Mouse (Mus musculus) neural tube, embryonic 11.5 days (tissue): ENCODE data around the gene D930007J09Rik. TPM values are rescaled to one million over a fixed set of nuclear protein-coding genes. Genes with fewer than 3 reads are reported as not detected.

Experiments
- ATAC-seq: fragments of 200-750 bp; cut with Nextera tagmentation; 2 replicates; pipeline ENCODE4 v1.8.0; 2017; ENCODE audit warnings: moderate number of reproducible peaks, mild to moderate bottlenecking, moderate TSS enrichment, moderate library complexity; ENCODE audit not compliant: insufficient read depth, low FRiP score, low TSS enrichment
- DNase-seq: peaks from one replicate; pipeline ENCODE4 v3.0.0-alpha.2; 2015; ENCODE audit warnings: low spot score
- H3K27ac ChIP-seq: fragments of 300-500 bp; sonication (generic); 2 replicates; pipeline ENCODE4 v1.5.1; 2014; ENCODE audit warnings: low read depth, mild to moderate bottlenecking, low read length
- H3K27me3 ChIP-seq: fragments of 300-500 bp; sonication (generic); 2 replicates; pipeline ENCODE4 v1.6.1; 2014; ENCODE audit warnings: mild to moderate bottlenecking, low read length, mixed read lengths; ENCODE audit not compliant: control insufficient read depth, insufficient read depth
- H3K36me3 ChIP-seq: fragments of 300-500 bp; sonication (generic); 2 replicates; pipeline ENCODE4 v1.6.1; 2014; ENCODE audit warnings: mild to moderate bottlenecking, low read length, moderate library complexity, mixed read lengths; ENCODE audit not compliant: control insufficient read depth, insufficient read depth
- H3K4me1 ChIP-seq: fragments of 300-500 bp; sonication (generic); 2 replicates; pipeline ENCODE4 v1.6.1; 2014; ENCODE audit warnings: low read length, mixed read lengths; ENCODE audit not compliant: control insufficient read depth, insufficient read depth
- H3K4me2 ChIP-seq: fragments of 300-500 bp; sonication (generic); 2 replicates; pipeline ENCODE4 v1.6.1; 2014; ENCODE audit warnings: low read depth, mild to moderate bottlenecking, moderate library complexity
- H3K4me3 ChIP-seq: fragments of 300-500 bp; sonication (generic); 2 replicates; pipeline ENCODE4 v1.5.1; 2014; ENCODE audit warnings: low read depth, low read length
- H3K9ac ChIP-seq: fragments of 300-500 bp; sonication (generic); 2 replicates; pipeline ENCODE4 v1.6.1; 2014; ENCODE audit warnings: mild to moderate bottlenecking, low read length
- H3K9me3 ChIP-seq: fragments of 300-500 bp; sonication (generic); 2 replicates; pipeline ENCODE4 v1.6.1; 2016; ENCODE audit warnings: low read length; ENCODE audit not compliant: control insufficient read depth
- WGBS: fragments of 180-500 bp; shearing (Covaris S2); extraction: QIAGEN DNeasy Blood & Tissue Kit; methylation state at CpG from one replicate; pipeline ENCODE4 v1.1.7; 2014; 5-methylcytosine and 5-hydroxymethylcytosine counted together
- polyA plus RNA-seq: library from polyadenylated mRNA; unstranded; fragments of >200 nt; fragmentation: Nextera tagmentation; extraction: Ambion mirVana; gene quantifications from 2 replicates; pipeline ENCODE4 v1.2.1, GENCODE M21; 2014

The D930007J09Rik gene
- polyA plus RNA-seq, 1 experiment from 2014 or later: not detected

- Histone ChIP-seq H3K4me3 (no peak overlapping the region), H3K9me3 (no peaks in the 10 kb centered on the region), H3K4me2 (no peak overlapping the region), H3K9ac (no peak overlapping the region), H3K4me1 (no peaks in the 10 kb centered on the region), H3K36me3 (no peaks in the 10 kb centered on the region), H3K27me3 (no peaks in the 10 kb centered on the region), H3K27ac (no peak overlapping the region)
- ATAC-seq (no peak), DNase-seq (no peak)
- 65% methylated on average over 1 of the region's 1 CpGs for WGBS
Observed at GRCm38 (mm10) chr13:32839314-32839713, 36.7 kb upstream of the D930007J09Rik start.

- no peak for ATAC-seq
- DNase-seq: no peak
- Histone ChIP-seq H3K9ac (no peak overlapping the region), H3K4me3 (no peak overlapping the region), H3K27me3 (no peaks in the 10 kb centered on the region), H3K9me3 (no peaks in the 10 kb centered on the region), H3K4me2 (no peak overlapping the region), H3K4me1 (no peaks in the 10 kb centered on the region), H3K27ac (no peak overlapping the region), H3K36me3 (no peaks in the 10 kb centered on the region)
- WGBS: 91% methylated on average over 5 of the region's 5 CpGs
Observed at GRCm38 (mm10) chr13:32834513-32834912, 31.9 kb upstream of the D930007J09Rik start.

GRCm38 (mm10) chr13:32833237-32833636 is 30.6 kb upstream of the D930007J09Rik start:
- Histone ChIP-seq H3K27me3 (no peaks in the 10 kb centered on the region), H3K4me2 (no peak overlapping the region), H3K4me1 (no peaks in the 10 kb centered on the region), H3K36me3 (no peaks in the 10 kb centered on the region), H3K9me3 (no peaks in the 10 kb centered on the region), H3K9ac (no peak overlapping the region), H3K4me3 (no peak overlapping the region), H3K27ac (no peak overlapping the region)
- no peak for ATAC-seq
- DNase-seq: no peak
- 77% methylated on average over 6 of the region's 6 CpGs for WGBS

- H3K4me1 ChIP-seq: no peaks in the 10 kb centered on the region
- H3K27ac ChIP-seq: no peak overlapping the region
- H3K27me3 ChIP-seq: no peaks in the 10 kb centered on the region
- no peak overlapping the region for H3K4me3 ChIP-seq
- WGBS: 74% methylated on average over 3 of the region's 3 CpGs
- ATAC-seq (no peak), DNase-seq (no peak)
- H3K36me3 ChIP-seq: no peaks in the 10 kb centered on the region
- no peak overlapping the region for H3K9ac ChIP-seq
- H3K9me3 ChIP-seq: no peaks in the 10 kb centered on the region
- H3K4me2 ChIP-seq: no peak overlapping the region
Observed at GRCm38 (mm10) chr13:32832776-32833175, 30.1 kb upstream of the D930007J09Rik start.

- WGBS: 81% methylated on average over 3 of the region's 3 CpGs
- Histone ChIP-seq H3K4me2 (no peak overlapping the region), H3K4me1 (no peaks in the 10 kb centered on the region), H3K27me3 (no peaks in the 10 kb centered on the region), H3K9me3 (no peaks in the 10 kb centered on the region), H3K27ac (no peak overlapping the region), H3K36me3 (no peaks in the 10 kb centered on the region), H3K9ac (no peak overlapping the region), H3K4me3 (no peak overlapping the region)
- DNase-seq: no peak
- no peak for ATAC-seq
Observed at GRCm38 (mm10) chr13:32831505-32832273, 29.0 kb upstream of the D930007J09Rik start.

- Histone ChIP-seq H3K36me3 (no peaks in the 10 kb centered on the region), H3K4me3 (no peak overlapping the region), H3K27me3 (no peaks in the 10 kb centered on the region), H3K9ac (no peak overlapping the region), H3K9me3 (no peaks in the 10 kb centered on the region), H3K4me2 (no peak overlapping the region), H3K27ac (no peak overlapping the region), H3K4me1 (no peaks in the 10 kb centered on the region)
- ATAC-seq (no peak), DNase-seq (no peak)
- WGBS: 88% methylated on average over 4 of the region's 4 CpGs
Observed at GRCm38 (mm10) chr13:32828886-32829285, 26.2 kb upstream of the D930007J09Rik start.

GRCm38 (mm10) chr13:32827951-32828350 is 25.3 kb upstream of the D930007J09Rik start:
- WGBS: 55% methylated on average over 4 of the region's 4 CpGs
- ATAC-seq: no peak
- no peak overlapping the region for H3K27ac ChIP-seq

GRCm38 (mm10) chr13:32827111-32827822 is 24.6 kb upstream of the D930007J09Rik start:
- WGBS: 77% methylated on average over 3 of the region's 3 CpGs
- no peaks in the 10 kb centered on the region for H3K9me3 ChIP-seq
- ATAC-seq: no peak
- no peak overlapping the region for H3K4me3 ChIP-seq
- H3K36me3 ChIP-seq: no peaks in the 10 kb centered on the region
- no peaks in the 10 kb centered on the region for H3K4me1 ChIP-seq
- no peak overlapping the region for H3K27ac ChIP-seq
- H3K9ac ChIP-seq: no peak overlapping the region
- no peak for DNase-seq
- no peak overlapping the region for H3K4me2 ChIP-seq
- no peaks in the 10 kb centered on the region for H3K27me3 ChIP-seq

More at GRCm38 (mm10) chr13:32827951-32828350, 25.3 kb upstream of the D930007J09Rik start:
- Histone ChIP-seq H3K4me2 (no peak overlapping the region), H3K4me3 (no peak overlapping the region), H3K27me3 (no peaks in the 10 kb centered on the region), H3K4me1 (no peaks in the 10 kb centered on the region), H3K36me3 (no peaks in the 10 kb centered on the region), H3K9ac (no peak overlapping the region), H3K9me3 (no peaks in the 10 kb centered on the region)
- peak; percentile 38 for DNase-seq

- Histone ChIP-seq H3K27me3 (no peaks in the 10 kb centered on the region), H3K9ac (no peak overlapping the region), H3K9me3 (no peaks in the 10 kb centered on the region), H3K36me3 (peaks cover 3% of the 10 kb centered on the region; the same call in 1 of the 2 replicates), H3K4me2 (no peak overlapping the region), H3K4me3 (no peak overlapping the region), H3K4me1 (no peaks in the 10 kb centered on the region), H3K27ac (no peak overlapping the region)
- WGBS: 93% methylated on average over 8 of the region's 8 CpGs
- DNase-seq (no peak), ATAC-seq (no peak)
Observed at GRCm38 (mm10) chr13:32825546-32825945, 22.9 kb upstream of the D930007J09Rik start.
